Mouse (Mus musculus): ENCODE results near the gene Fam149b. TPM values are rescaled to one million over a fixed set of nuclear protein-coding genes. Genes with fewer than 3 reads are reported as not detected.

Fam149b gene
- polyA plus RNA-seq, 1 experiment, result 54.5 TPM

- H3K4me1 ChIP-seq (ENCODE audit: control insufficient read depth, insufficient read depth, low read length), result no peaks in the 10 kb centered on the region
- H3K27me3 ChIP-seq (ENCODE audit: control insufficient read depth, insufficient read depth, low read length), result no peaks in the 10 kb centered on the region
- no peak overlapping the region for H3K27ac ChIP-seq (ENCODE audit: control insufficient read depth, insufficient read depth, low read depth, low read length)
- no peaks in the 10 kb centered on the region; the same call in 1 of the 2 replicates for H3K36me3 ChIP-seq (ENCODE audit: control insufficient read depth, insufficient read depth, low read length)
- H3K4me3 ChIP-seq (ENCODE audit: control insufficient read depth, low read depth, low read length), result no peak overlapping the region
- no peak for TF ChIP-seq POLR2A (IDR thresholded peaks at IDR 0.05; ENCODE audit: control insufficient read depth, low read depth, low read length)
Observed at GRCm38 (mm10) chr14:20422257-20422656, 74.3 kb downstream of the Fam149b start.

DNA sequence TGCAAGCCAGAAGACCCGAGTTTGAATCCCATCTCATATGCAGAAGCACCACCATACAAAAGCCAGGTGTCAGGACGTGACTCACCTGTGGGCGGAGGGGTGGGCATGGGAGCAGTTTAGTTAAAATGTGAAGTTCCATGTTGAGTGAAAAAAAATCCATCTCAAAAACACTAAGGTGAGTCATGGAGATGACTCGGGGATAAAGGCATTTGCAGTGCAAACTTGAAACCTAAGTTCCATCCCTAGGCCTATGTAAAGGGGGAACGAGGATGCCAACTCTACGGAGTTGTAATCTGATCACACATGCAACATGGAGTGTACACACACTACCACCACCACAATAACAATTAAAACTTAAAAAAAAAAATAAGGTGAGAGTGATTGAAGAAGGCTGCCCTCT, 75.1 kb downstream of the Fam149b start:
- Histone ChIP-seq H3K27ac (ENCODE audit: control insufficient read depth, insufficient read depth, low read depth, low read length) (no peak overlapping the region), H3K27me3 (ENCODE audit: control insufficient read depth, insufficient read depth, low read length) (no peaks in the 10 kb centered on the region), H3K36me3 (ENCODE audit: control insufficient read depth, insufficient read depth, low read length) (no peaks in the 10 kb centered on the region; the same call in 1 of the 2 replicates), H3K4me3 (ENCODE audit: control insufficient read depth, low read depth, low read length) (no peak overlapping the region), H3K4me1 (ENCODE audit: control insufficient read depth, insufficient read depth, low read length) (no peaks in the 10 kb centered on the region)
- TF ChIP-seq POLR2A (IDR thresholded peaks at IDR 0.05; ENCODE audit: control insufficient read depth, low read depth, low read length), result no peak
- TF ChIP-seq CTCF (IDR thresholded peaks at IDR 0.05; ENCODE audit: control insufficient read depth, insufficient read depth, insufficient replicate concordance, low read depth, low read length), result no peak

GRCm38 (mm10) chr14:20428593-20428992, 80.6 kb downstream of the Fam149b start:
- Histone ChIP-seq H3K4me3 (ENCODE audit: control insufficient read depth, low read depth, low read length) (no peak overlapping the region), H3K4me1 (ENCODE audit: control insufficient read depth, insufficient read depth, low read length) (no peaks in the 10 kb centered on the region), H3K27me3 (ENCODE audit: control insufficient read depth, insufficient read depth, low read length) (no peaks in the 10 kb centered on the region), H3K36me3 (ENCODE audit: control insufficient read depth, insufficient read depth, low read length) (no peaks in the 10 kb centered on the region; the same call in 1 of the 2 replicates), H3K27ac (ENCODE audit: control insufficient read depth, insufficient read depth, low read depth, low read length) (no peak overlapping the region)
- TF ChIP-seq POLR2A (IDR thresholded peaks at IDR 0.05; ENCODE audit: control insufficient read depth, low read depth, low read length) (no peak), CTCF (IDR thresholded peaks at IDR 0.05; ENCODE audit: control insufficient read depth, insufficient read depth, insufficient replicate concordance, low read depth, low read length) (no peak)

- no peak overlapping the region for H3K27ac ChIP-seq (ENCODE audit: control insufficient read depth, insufficient read depth, low read depth, low read length)
- no peaks in the 10 kb centered on the region for H3K4me1 ChIP-seq (ENCODE audit: control insufficient read depth, insufficient read depth, low read length)
- no peak overlapping the region for H3K4me3 ChIP-seq (ENCODE audit: control insufficient read depth, low read depth, low read length)
- TF ChIP-seq POLR2A (IDR thresholded peaks at IDR 0.05; ENCODE audit: control insufficient read depth, low read depth, low read length), result no peak
- TF ChIP-seq CTCF (IDR thresholded peaks at IDR 0.05; ENCODE audit: control insufficient read depth, insufficient read depth, insufficient replicate concordance, low read depth, low read length), result no peak
- H3K36me3 ChIP-seq (ENCODE audit: control insufficient read depth, insufficient read depth, low read length), result no peaks in the 10 kb centered on the region; the same call in 1 of the 2 replicates
- no peaks in the 10 kb centered on the region for H3K27me3 ChIP-seq (ENCODE audit: control insufficient read depth, insufficient read depth, low read length)
Observed at GRCm38 (mm10) chr14:20429833-20430232, 81.9 kb downstream of the Fam149b start.

DNA sequence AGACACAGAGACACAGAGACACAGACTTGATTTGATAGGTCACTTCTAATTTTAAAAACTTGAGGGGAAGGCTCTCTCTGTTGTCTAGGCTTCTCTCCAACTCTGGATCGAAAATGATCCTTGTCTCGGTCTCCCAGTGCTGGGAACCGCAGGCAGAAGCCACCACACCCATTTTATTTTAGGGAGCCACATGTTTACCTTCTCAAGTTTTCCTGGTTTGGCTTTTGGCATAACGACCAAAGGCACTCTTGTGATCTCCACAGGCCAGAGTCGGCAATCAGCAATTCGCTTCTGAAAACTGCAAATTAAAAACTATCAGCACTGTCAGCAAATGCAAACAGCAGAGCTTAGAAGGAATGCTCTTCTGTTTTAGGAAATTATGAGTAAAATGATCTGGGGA, 83.8 kb downstream of the Fam149b start:
- H3K27ac ChIP-seq (ENCODE audit: control insufficient read depth, insufficient read depth, low read depth, low read length), result no peak overlapping the region
- H3K36me3 ChIP-seq (ENCODE audit: control insufficient read depth, insufficient read depth, low read length), result peaks cover 1% of the 10 kb centered on the region; the same call in 1 of the 2 replicates
- no peaks in the 10 kb centered on the region for H3K4me1 ChIP-seq (ENCODE audit: control insufficient read depth, insufficient read depth, low read length)
- no peaks in the 10 kb centered on the region for H3K27me3 ChIP-seq (ENCODE audit: control insufficient read depth, insufficient read depth, low read length)
- no peak overlapping the region for H3K4me3 ChIP-seq (ENCODE audit: control insufficient read depth, low read depth, low read length)
- TF ChIP-seq POLR2A (IDR thresholded peaks at IDR 0.05; ENCODE audit: control insufficient read depth, low read depth, low read length), result no peak
- no peak for TF ChIP-seq CTCF (IDR thresholded peaks at IDR 0.05; ENCODE audit: control insufficient read depth, insufficient read depth, insufficient replicate concordance, low read depth, low read length)

- H3K36me3 ChIP-seq (ENCODE audit: control insufficient read depth, insufficient read depth, low read length), result peaks cover 1% of the 10 kb centered on the region; the same call in 1 of the 2 replicates
- no peaks in the 10 kb centered on the region for H3K4me1 ChIP-seq (ENCODE audit: control insufficient read depth, insufficient read depth, low read length)
- no peaks in the 10 kb centered on the region for H3K27me3 ChIP-seq (ENCODE audit: control insufficient read depth, insufficient read depth, low read length)
- no peak overlapping the region for H3K4me3 ChIP-seq (ENCODE audit: control insufficient read depth, low read depth, low read length)
- TF ChIP-seq CTCF (IDR thresholded peaks at IDR 0.05; ENCODE audit: control insufficient read depth, insufficient read depth, insufficient replicate concordance, low read depth, low read length) (no peak), POLR2A (IDR thresholded peaks at IDR 0.05; ENCODE audit: control insufficient read depth, low read depth, low read length) (no peak)
- H3K27ac ChIP-seq (ENCODE audit: control insufficient read depth, insufficient read depth, low read depth, low read length), result no peak overlapping the region
Observed at GRCm38 (mm10) chr14:20432420-20432819, 84.5 kb downstream of the Fam149b start.

Other genes with a start within 250 kb of the Fam149b start
- gene Saysd1, start 209.6 kb upstream of the Fam149b start, polyA plus RNA-seq (2012; rRNA removed), result 220 and 227 TPM in 2 replicates
- gene Kcnk5, start 166.4 kb upstream of the Fam149b start, polyA plus RNA-seq (2012; rRNA removed), result 11.6 and 11.8 TPM in 2 replicates
- not detected in 2 replicates for gene Kcnk16, start 79.0 kb upstream of the Fam149b start, polyA plus RNA-seq (2012; rRNA removed)
- 4.0 and 7.7 TPM in 2 replicates for gene Nudt13, start 53.5 kb upstream of the Fam149b start, polyA plus RNA-seq (2012; rRNA removed)
- 19.4 and 19.7 TPM in 2 replicates for gene Ecd, start within 50 bp of the Fam149b start, polyA plus RNA-seq (2012; rRNA removed)
- 104 and 140 TPM in 2 replicates for gene Dnajc9, start 40.7 kb downstream of the Fam149b start, polyA plus RNA-seq (2012; rRNA removed)
- gene Mrps16, start 45.5 kb downstream of the Fam149b start, polyA plus RNA-seq (2012; rRNA removed), result 14.2 and 14.4 TPM in 2 replicates
- 55.1 and 56.7 TPM in 2 replicates for gene Cfap70, start 104.1 kb downstream of the Fam149b start, polyA plus RNA-seq (2012; rRNA removed)
- 12.2 and 13.6 TPM in 2 replicates for gene Anxa7, start 132.0 kb downstream of the Fam149b start, polyA plus RNA-seq (2012; rRNA removed)
- 1.7 and 2.1 TPM in 2 replicates for gene Mss51, start 148.7 kb downstream of the Fam149b start, polyA plus RNA-seq (2012; rRNA removed)
- 7.7 and 10.0 TPM in 2 replicates for gene Ppp3cb, start 198.4 kb downstream of the Fam149b start, polyA plus RNA-seq (2012; rRNA removed)

Data from testis, adult 2 months (tissue).